In genomic region chr7:36697118-36697855, GRCm38 (mm10) we compare ENCODE assay signal across 8 mouse cellular contexts. TPM values are rescaled to one million over a fixed set of nuclear protein-coding genes. Genes with fewer than 3 reads are reported as not detected.
DNase-seq lines count a peak whose midpoint lies in the region; ATAC-seq and TF ChIP-seq lines count a peak whose summit lies in the region.

No protein-coding gene starts in this region.

- no peaks in the 10 kb centered on the region for H3K9me3 ChIP-seq in ES-Bruce4 (replicated peaks; ENCODE audit: control insufficient read depth, insufficient read depth, low read length, poor library complexity, severe bottlenecking)
- no peaks in the 10 kb centered on the region for H3K9me3 ChIP-seq in embryonic facial prominence, embryonic 12.5 days
- no peaks in the 10 kb centered on the region for H3K9me3 ChIP-seq in heart, embryonic 12.5 days (replicated peaks)
- no peaks in the 10 kb centered on the region for H3K9me3 ChIP-seq in kidney, embryonic 16.5 days (ENCODE audit: low read length)

- H3K4me2 ChIP-seq in embryonic facial prominence, embryonic 12.5 days (replicated peaks): peak overlapping the region; percentile 99
- peak overlapping the region; percentile 100 for H3K4me2 ChIP-seq in heart, embryonic 12.5 days
- H3K4me2 ChIP-seq in kidney, embryonic 16.5 days (replicated peaks; ENCODE audit: low read depth, low read length): peak overlapping the region; percentile 99

- 0 out of 2 replicates have a peak, but pooled peaks cover 10% of the 10 kb centered on the region for H3K27me3 ChIP-seq in ES-Bruce4 (ENCODE audit: control insufficient read depth, insufficient read depth, low read length, poor library complexity, severe bottlenecking)
- peaks cover 34% of the 10 kb centered on the region for H3K27me3 ChIP-seq in embryonic facial prominence, embryonic 12.5 days
- H3K27me3 ChIP-seq in heart, embryonic 12.5 days (replicated peaks): peaks cover 56% of the 10 kb centered on the region
- H3K27me3 ChIP-seq in kidney, embryonic 16.5 days (ENCODE audit: insufficient read depth, low read length): peaks cover 52% of the 10 kb centered on the region
- peaks cover 17% of the 10 kb centered on the region; the same call in 1 of the 2 replicates for H3K27me3 ChIP-seq in small intestine, adult 2 months (ENCODE audit: control insufficient read depth, insufficient read depth, low read length)

- no peak for TF ChIP-seq CTCF in ES-Bruce4 (IDR thresholded peaks at IDR 0.05; ENCODE audit: low read depth, low read length)
- TF ChIP-seq CTCF in small intestine, adult 2 months (IDR thresholded peaks at IDR 0.05; ENCODE audit: extremely low read depth, insufficient read length, insufficient replicate concordance, low read depth, low read length): no peak

- DNase-seq in adrenal gland, adult 18-20 months (ENCODE audit: low spot score in 2 of 2): peak; percentile 40 to 56
- peak; percentile 41 for DNase-seq in lung, postnatal 36 days
- DNase-seq in spleen, postnatal 10 days (ENCODE audit: low spot score in 2 of 2): no peak

- TF ChIP-seq EP300 in ES-Bruce4 (IDR thresholded peaks at IDR 0.05; ENCODE audit: insufficient read depth, low read depth, low read length): no peak

- 2% methylated on average over 47 of the region's 62 CpGs for WGBS in embryonic facial prominence, embryonic 12.5 days
- under 1% methylated on average over 29 of the region's 62 CpGs for WGBS in heart, embryonic 12.5 days
- whole genome bisulfite sequencing in kidney, embryonic 16.5 days: 1% methylated on average over 34 of the region's 62 CpGs
- 3% methylated on average over 52 of the region's 62 CpGs for WGBS in small intestine, adult 2 months

- H3K9ac ChIP-seq in ES-Bruce4 (ENCODE audit: low read depth, poor library complexity, severe bottlenecking): peak overlapping the region; percentile 90
- peak overlapping the region; percentile 74 for H3K9ac ChIP-seq in embryonic facial prominence, embryonic 12.5 days
- peak overlapping the region; percentile 79 for H3K9ac ChIP-seq in heart, embryonic 12.5 days
- peak overlapping the region; percentile 78 for H3K9ac ChIP-seq in kidney, embryonic 16.5 days (replicated peaks; ENCODE audit: low read length)

- H3K36me3 ChIP-seq in ES-Bruce4 (ENCODE audit: control insufficient read depth, insufficient read depth, low read length, poor library complexity, severe bottlenecking): no peaks in the 10 kb centered on the region
- H3K36me3 ChIP-seq in embryonic facial prominence, embryonic 12.5 days: no peaks in the 10 kb centered on the region
- H3K36me3 ChIP-seq in heart, embryonic 12.5 days: no peaks in the 10 kb centered on the region
- no peaks in the 10 kb centered on the region for H3K36me3 ChIP-seq in kidney, embryonic 16.5 days (ENCODE audit: insufficient read depth, low read length)
- H3K36me3 ChIP-seq in small intestine, adult 2 months (ENCODE audit: control insufficient read depth, insufficient read depth, low read length): no peaks in the 10 kb centered on the region

- no peak for TF ChIP-seq POLR2A in ES-Bruce4 (IDR thresholded peaks at IDR 0.05; ENCODE audit: insufficient read depth, low read length)
- TF ChIP-seq POLR2A in small intestine, adult 2 months (IDR thresholded peaks at IDR 0.05; ENCODE audit: low read depth, low read length): no peak

- peak overlapping the region; percentile 83 for H3K4me3 ChIP-seq in ES-Bruce4 (ENCODE audit: low read depth, low read length)
- H3K4me3 ChIP-seq in embryonic facial prominence, embryonic 12.5 days: peak overlapping the region; percentile 75
- H3K4me3 ChIP-seq in heart, embryonic 12.5 days: peak overlapping the region; percentile 94
- peak overlapping the region; percentile 73 for H3K4me3 ChIP-seq in kidney, embryonic 16.5 days (ENCODE audit: low read length)
- peak overlapping the region; percentile 70 for H3K4me3 ChIP-seq in small intestine, adult 2 months (ENCODE audit: low read depth, low read length)

- peak; percentile 78 for ATAC-seq in embryonic facial prominence, embryonic 12.5 days (ENCODE audit: insufficient number of reproducible peaks, insufficient read depth, low FRiP score, low TSS enrichment)
- ATAC-seq in heart, embryonic 12.5 days (ENCODE audit: insufficient number of reproducible peaks, low FRiP score): peak; percentile 76
- peak; percentile 88 for ATAC-seq in kidney, embryonic 16.5 days (ENCODE audit: low FRiP score, low TSS enrichment)

- H3K27ac ChIP-seq in ES-Bruce4 (ENCODE audit: insufficient read depth, low read length): no peak overlapping the region
- peak overlapping the region; percentile 79 for H3K27ac ChIP-seq in embryonic facial prominence, embryonic 12.5 days
- H3K27ac ChIP-seq in heart, embryonic 12.5 days (ENCODE audit: poor library complexity, severe bottlenecking): peak overlapping the region; percentile 60
- peak overlapping the region; percentile 83 for H3K27ac ChIP-seq in kidney, embryonic 16.5 days (ENCODE audit: low read length)
- H3K27ac ChIP-seq in small intestine, adult 2 months (ENCODE audit: insufficient read depth, low read depth, low read length): peak overlapping the region; percentile 76; the same call in 1 of the 2 replicates

- H3K4me1 ChIP-seq in ES-Bruce4 (ENCODE audit: control insufficient read depth, insufficient read depth, low read length): peaks cover 3% of the 10 kb centered on the region
- H3K4me1 ChIP-seq in embryonic facial prominence, embryonic 12.5 days: peaks cover 10% of the 10 kb centered on the region; the same call in 1 of the 2 replicates
- peaks cover 12% of the 10 kb centered on the region; the same call in 1 of the 2 replicates for H3K4me1 ChIP-seq in heart, embryonic 12.5 days (replicated peaks)
- peaks cover 27% of the 10 kb centered on the region for H3K4me1 ChIP-seq in kidney, embryonic 16.5 days (ENCODE audit: insufficient read depth, low read length)
- peaks cover 3% of the 10 kb centered on the region for H3K4me1 ChIP-seq in small intestine, adult 2 months (ENCODE audit: control insufficient read depth, insufficient read depth, insufficient read length, low read length)

RNA-seq across cellular contexts. Expression of gene Tshz3, which starts 0.6 kb away (rescaled TPM):
- polyA plus RNA-seq in ES-Bruce4 (2011; ENCODE audit: insufficient read depth, insufficient read length, low read depth, missing spikeins): 0.91 and 1.3 TPM in 2 replicates
- 1 to 10 TPM; 3.4 to 3.8 TPM for total RNA-seq in adrenal gland, adult 18-20 months (2021)
- polyA plus RNA-seq in embryonic facial prominence, embryonic 12.5 days (2016; fragmentation: Nextera tagmentation; extraction: Ambion mirVana): 8.8 and 10.5 TPM in 2 replicates
- 1.4 and 2.1 TPM in 2 replicates for polyA plus RNA-seq in heart, embryonic 12.5 days (2016; fragmentation: Nextera tagmentation; extraction: Ambion mirVana)
- polyA plus RNA-seq in kidney, embryonic 16.5 days (2015; fragmentation: Nextera tagmentation; extraction: Ambion mirVana): 11.7 and 17.6 TPM in 2 replicates
- 1.3 and 2.2 TPM in 2 replicates for polyA plus RNA-seq in small intestine, adult 2 months (2012; rRNA removed)

Comparison
In these comparisons a context has a peak if more than half of its experiments do, and no peak if none do; other contexts are left out.
1. DNase-seq: peak in adrenal gland, adult 18-20 months (2 of 2) and lung, postnatal 36 days (single experiment); none in spleen, postnatal 10 days (0 of 2).
2. Peak in every context shown above with its lines, with median percentiles within 50 percentile points of each other: H3K4me3 ChIP-seq, H3K9ac ChIP-seq, ATAC-seq and H3K4me2 ChIP-seq.